Mouse (Mus musculus) kidney, adult 8-10 months (tissue): ENCODE data around the gene Cyp2b23.
A peak's percentile ranks its signal among the peaks of the same experiment; 100 is the strongest.
"Not testable (repeated sequence)": the region's sequence is repeated elsewhere in the genome, so short reads cannot be mapped to it uniquely, and the experiment has no call there.

Source experiments
- DNase-seq, 2 experiments: peaks; one replicate each; pipeline ENCODE4 v3.0.0; 2022

The Cyp2b23 gene

GRCm38 (mm10) chr7:26686337-26686736, at the start of gene Cyp2b23:
Gene Cyp2b23, minus strand, starts transcription at chr7:26686437.
- no peak for DNase-seq

- DNase-seq: no peak
These were observed 24.8 kb upstream of the Cyp2b23 start for GRCm38 (mm10) chr7:26711061-26711460.

- DNase-seq: no peak
These were observed 20.8 kb upstream of the Cyp2b23 start for GRCm38 (mm10) chr7:26707061-26707460.

- peak; percentile 4 to 27 for DNase-seq
These were observed 20.0 kb upstream of the Cyp2b23 start for GRCm38 (mm10) chr7:26706191-26706590.

GRCm38 (mm10) chr7:26700151-26700550, 13.9 kb upstream of the Cyp2b23 start:
- DNase-seq: no peak

GRCm38 (mm10) chr7:26685713-26686112, 524 bp downstream of the Cyp2b23 start:
- DNase-seq: no peak

- DNase-seq: not testable (repeated sequence)
These were observed 18.8 kb downstream of the Cyp2b23 start for GRCm38 (mm10) chr7:26667466-26667865.

- no peak for DNase-seq
These were observed 20.2 kb downstream of the Cyp2b23 start for GRCm38 (mm10) chr7:26666011-26666410.

GRCm38 (mm10) chr7:26618364-26618763, 67.9 kb downstream of the Cyp2b23 start, which contains the start of gene Vmn1r185:
Gene Vmn1r185, minus strand, starts transcription at chr7:26618464.
- not testable (repeated sequence) for DNase-seq
